Mouse (Mus musculus) ES-E14 (cell line): Measurements from ENCODE around the gene Lyzl4. TPM values are rescaled to one million over a fixed set of nuclear protein-coding genes. Genes with fewer than 3 reads are reported as not detected.

Experiments
- DNase-seq: peaks from one replicate; pipeline ENCODE4 v3.0.0-alpha.2; 2013; ENCODE audit warnings: low read depth, low spot score
- H3K27ac ChIP-seq: 2 replicates; pipeline ENCODE4 v1.5.1; 2012; ENCODE audit warnings: low read depth, mild to moderate bottlenecking, low read length, moderate library complexity, mixed read lengths; ENCODE audit not compliant: poor library complexity, insufficient read depth, severe bottlenecking
- H3K36me3 ChIP-seq: 2 replicates; pipeline ENCODE4 v1.6.1; 2012; ENCODE audit warnings: mild to moderate bottlenecking, low read length, moderate library complexity, mixed read lengths; ENCODE audit not compliant: control insufficient read depth, poor library complexity, insufficient read depth, severe bottlenecking
- H3K4me1 ChIP-seq, 2 experiments: fragments of 150-350 bp in 1 of 2; sonication (generic) in 1 of 2; 2 replicates each; pipeline ENCODE4 v1.6.1; 2012; ENCODE audit warnings: low read length in 2 of 2, mild to moderate bottlenecking in 1 of 2, mixed read lengths in 1 of 2; ENCODE audit not compliant: control insufficient read depth in 2 of 2, insufficient read depth in 2 of 2, poor library complexity in 1 of 2
- H3K4me3 ChIP-seq, 2 experiments: fragments of 150-350 bp in 1 of 2; sonication (generic) in 1 of 2; 2 replicates each; pipeline ENCODE4 v1.5.1; 2012; ENCODE audit warnings: low read length in 2 of 2, low read depth in 1 of 2, mild to moderate bottlenecking in 1 of 2, mixed read lengths in 1 of 2; ENCODE audit not compliant: insufficient read depth in 1 of 2, poor library complexity in 1 of 2, severe bottlenecking in 1 of 2
- H3K9ac ChIP-seq: 2 replicates; pipeline ENCODE4 v1.6.1; 2012; ENCODE audit warnings: low read depth, mild to moderate bottlenecking, low read length, mixed read lengths; ENCODE audit not compliant: poor library complexity, insufficient read depth, severe bottlenecking
- H3K9me3 ChIP-seq: fragments of 150-350 bp; sonication (generic); 2 replicates; pipeline ENCODE4 v1.6.1; 2012; ENCODE audit warnings: low read depth, mild to moderate bottlenecking, low read length; ENCODE audit not compliant: control insufficient read depth, insufficient read depth
- CHD2 ChIP-seq: IDR thresholded peaks from 2 replicates; pipeline ENCODE4 v1.6.1; 2014; ENCODE audit warnings: mild to moderate bottlenecking, low read depth, low read length, inconsistent platforms
- HCFC1 ChIP-seq: IDR thresholded peaks from 2 replicates; pipeline ENCODE4 v1.6.1; 2012; ENCODE audit warnings: low read length, inconsistent platforms, borderline replicate concordance; ENCODE audit not compliant: insufficient read depth
- MAFK ChIP-seq: IDR thresholded peaks from 2 replicates; pipeline ENCODE4 v1.6.1; 2014; ENCODE audit warnings: mild to moderate bottlenecking, low read depth, low read length, inconsistent platforms; ENCODE audit not compliant: insufficient read depth
- ZC3H11A ChIP-seq: IDR thresholded peaks from 2 replicates; pipeline ENCODE4 v1.6.1; 2012; ENCODE audit warnings: low read depth, mild to moderate bottlenecking, inconsistent platforms, low read length, borderline replicate concordance
- ZNF384 ChIP-seq: IDR thresholded peaks from 2 replicates; pipeline ENCODE4 v1.6.1; 2012; ENCODE audit warnings: low read depth, low read length, inconsistent platforms
- in situ Hi-C, 2 experiments: fragments of 600-800 bp; cut with MboI; formaldehyde crosslinking; loops; one replicate each; pipeline ENCODE4 v1.15.1; 2025; ENCODE audit warnings: low sequenced_read_pairs in 2 of 2, inconsistent platforms in 1 of 2; ENCODE audit not compliant: unreplicated experiment in 2 of 2
- total RNA-seq: library from RNA; depleted of rRNA; stranded (reverse); fragments of 300-350 nt; gene quantifications from 2 replicates; pipeline ENCODE4 v1.2.3, GENCODE M21; 2012

The Lyzl4 gene
- total RNA-seq, 1 experiment = 0.58 TPM

DNA sequence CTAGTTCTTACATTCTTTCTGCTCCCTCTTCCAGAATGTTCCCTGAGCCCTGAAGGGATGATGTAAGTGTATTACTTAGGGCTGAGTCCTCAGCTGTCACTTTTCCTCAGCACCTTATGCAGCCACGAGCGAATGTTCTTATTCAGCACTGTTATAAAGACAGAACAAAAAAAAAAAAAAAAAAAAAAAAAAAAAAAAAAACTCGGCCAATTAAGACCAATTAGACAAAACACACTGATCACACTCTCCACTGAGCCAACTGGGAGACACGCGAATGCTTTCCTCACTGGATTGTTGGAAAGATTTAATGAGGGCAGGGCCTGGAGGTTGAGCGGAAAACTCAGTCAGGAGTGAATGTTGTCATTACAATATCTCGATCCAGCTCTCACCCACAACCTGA, 81.4 kb downstream of the Lyzl4 start:
- Histone ChIP-seq H3K9ac (no peak overlapping the region), H3K27ac (no peak overlapping the region), H3K36me3 (no peaks in the 10 kb centered on the region), H3K9me3 (no peaks in the 10 kb centered on the region), H3K4me3 (no peak overlapping the region), H3K4me1 (no peaks in the 10 kb centered on the region)
- in situ Hi-C loops = no loop called here
- TF ChIP-seq HCFC1 (no peak), ZNF384 (0 out of 2 replicates have a peak, but pooled peaks have one; percentile 8), CHD2 (no peak), MAFK (no peak), ZC3H11A (no peak)
- no peak for DNase-seq

DNA sequence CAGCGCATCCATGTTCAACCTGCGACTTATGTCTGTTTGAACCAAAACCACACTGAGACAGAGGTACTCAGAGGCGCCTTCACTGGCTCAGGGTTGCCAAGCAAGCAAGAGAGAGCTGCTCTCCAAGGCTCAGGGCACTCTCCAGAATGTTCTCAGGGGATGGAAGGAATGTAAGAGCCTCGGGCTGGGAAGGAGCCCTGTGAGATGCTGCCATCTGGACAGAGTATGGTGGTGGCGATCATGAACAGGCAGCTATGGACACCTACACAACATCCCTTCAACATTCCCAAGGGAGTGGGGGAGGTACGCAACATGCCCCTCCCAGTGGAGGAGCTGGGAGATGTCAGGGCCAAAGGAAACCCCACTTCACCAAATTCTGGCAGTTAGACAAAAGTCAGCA, 83.7 kb downstream of the Lyzl4 start:
- Histone ChIP-seq H3K9me3 (no peaks in the 10 kb centered on the region), H3K4me3 (no peak overlapping the region), H3K27ac (no peak overlapping the region), H3K9ac (no peak overlapping the region), H3K36me3 (no peaks in the 10 kb centered on the region), H3K4me1 (no peaks in the 10 kb centered on the region)
- DNase-seq = no peak
- TF ChIP-seq MAFK (no peak), ZC3H11A (no peak), ZNF384 (no peak), HCFC1 (no peak)
- in situ Hi-C loops = no loop called here

DNA sequence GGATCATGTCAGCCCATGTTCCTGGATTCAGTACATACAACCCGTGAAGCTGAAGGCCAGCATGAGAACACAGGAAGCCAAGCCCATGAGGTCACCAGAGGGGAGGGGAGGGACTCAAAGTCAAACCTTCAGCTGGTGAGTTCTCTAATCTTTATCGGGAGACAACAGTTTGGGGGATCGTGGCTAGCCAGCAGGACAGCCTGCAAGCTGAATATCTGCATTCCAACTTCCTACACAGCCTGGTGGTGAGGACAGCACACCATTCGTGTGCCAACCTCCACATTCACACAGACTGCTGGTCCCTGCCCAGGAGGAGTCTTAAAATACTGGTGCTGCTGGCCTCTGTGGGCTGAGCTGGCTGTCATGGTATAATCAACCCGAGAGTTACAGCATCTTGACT, 85.0 kb downstream of the Lyzl4 start:
- DNase-seq = no peak
- no peak overlapping the region for H3K4me3 ChIP-seq
- in situ Hi-C loops = no loop called here
- no peaks in the 10 kb centered on the region for H3K36me3 ChIP-seq
- no peaks in the 10 kb centered on the region for H3K9me3 ChIP-seq
- H3K4me1 ChIP-seq = no peaks in the 10 kb centered on the region
- TF ChIP-seq CHD2 (no peak), MAFK (no peak), ZC3H11A (no peak), ZNF384 (no peak), HCFC1 (no peak)
- H3K27ac ChIP-seq = no peak overlapping the region
- no peak overlapping the region for H3K9ac ChIP-seq

DNA sequence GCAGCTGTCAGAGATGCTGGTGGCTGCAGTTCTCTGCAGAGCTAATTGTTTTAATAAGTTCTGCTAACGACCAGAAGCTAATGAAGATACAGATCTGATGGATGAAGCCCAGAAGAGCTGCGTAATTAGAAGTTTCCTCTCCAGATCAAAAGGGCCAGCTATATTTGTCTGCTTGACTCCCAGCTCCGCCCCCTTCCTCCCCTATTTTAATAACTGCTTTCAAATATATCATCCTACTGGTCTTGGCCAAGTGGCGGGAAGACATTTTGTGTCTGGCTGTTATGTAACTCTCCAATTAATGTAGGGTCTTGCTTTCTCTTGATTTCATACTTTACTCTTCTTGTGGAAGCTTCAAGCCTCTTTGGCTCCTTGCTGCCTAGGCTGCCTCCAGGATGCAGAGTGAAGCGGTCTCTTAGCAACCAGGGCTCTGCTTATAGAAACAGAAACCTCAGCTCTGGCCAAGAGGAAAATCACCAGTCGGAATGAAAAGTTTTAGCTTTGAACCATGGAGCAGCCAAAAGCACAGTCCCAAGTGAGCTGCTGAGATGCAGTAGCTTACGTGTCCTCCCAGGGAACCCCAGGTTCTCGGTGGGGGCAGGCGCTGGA, 86.4 kb downstream of the Lyzl4 start:
- H3K4me1 ChIP-seq = no peaks in the 10 kb centered on the region
- H3K27ac ChIP-seq = no peak overlapping the region
- no peak for DNase-seq
- H3K9ac ChIP-seq = no peak overlapping the region
- no peaks in the 10 kb centered on the region for H3K36me3 ChIP-seq
- no peaks in the 10 kb centered on the region for H3K9me3 ChIP-seq
- TF ChIP-seq MAFK = no peak
- TF ChIP-seq ZC3H11A = no peak
- no peak for TF ChIP-seq CHD2
- no peak for TF ChIP-seq HCFC1
- in situ Hi-C loops = no loop called here
- H3K4me3 ChIP-seq = no peak overlapping the region

DNA sequence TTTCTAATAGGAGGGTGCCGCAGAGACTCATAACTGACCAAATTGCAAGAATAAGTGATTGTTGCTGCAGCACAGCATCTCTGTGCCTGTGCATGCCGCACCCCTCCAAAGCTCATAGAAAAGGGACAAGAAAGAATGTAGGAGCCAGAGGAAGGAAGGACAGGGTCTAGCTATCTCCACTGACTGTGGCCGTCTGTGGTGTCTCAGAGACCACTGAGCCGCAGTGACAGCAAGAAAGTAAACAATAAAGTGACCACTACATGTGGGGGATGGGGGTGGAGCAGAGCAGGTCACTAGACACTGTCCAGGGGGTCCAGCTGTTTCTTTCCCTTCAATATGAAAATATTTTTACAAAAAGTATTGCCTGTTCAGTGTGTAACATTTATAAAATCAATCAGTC, 88.3 kb downstream of the Lyzl4 start:
- H3K4me3 ChIP-seq = no peak overlapping the region
- H3K36me3 ChIP-seq = no peaks in the 10 kb centered on the region
- H3K9me3 ChIP-seq = no peaks in the 10 kb centered on the region
- H3K9ac ChIP-seq = no peak overlapping the region
- no peak for DNase-seq
- H3K4me1 ChIP-seq = no peaks in the 10 kb centered on the region
- no peak for TF ChIP-seq ZNF384
- TF ChIP-seq CHD2 = no peak
- no peak for TF ChIP-seq HCFC1
- TF ChIP-seq MAFK = no peak
- TF ChIP-seq ZC3H11A = no peak
- H3K27ac ChIP-seq = no peak overlapping the region
- in situ Hi-C loops = no loop called here
